ENCODE assay signal across 19 mouse cellular contexts in genomic region chr10:95102981-95103380, GRCm38 (mm10).
"Had no signal": no experiment of that assay in that cellular context is flagged by ENCODE, and none has a peak within 500 bp of the region (broad histone marks: within the 10 kb centered on the region; RNA-seq: fewer than 3 reads in every experiment).

No protein-coding gene starts in this region.

- H3K27me3 ChIP-seq: liver, embryonic 13.5 days; midbrain, embryonic 13.5 days; midbrain, embryonic 15.5 days; neural tube, embryonic 12.5 days; stomach, embryonic 15.5 days had no signal

- H3K4me2 ChIP-seq: liver, embryonic 11.5 days; liver, embryonic 13.5 days; liver, embryonic 15.5 days; lung, embryonic 14.5 days; midbrain, embryonic 11.5 days; midbrain, embryonic 13.5 days; midbrain, embryonic 15.5 days; neural tube, embryonic 12.5 days; stomach, embryonic 15.5 days had no signal

- ATAC-seq: liver, postnatal 0 days; midbrain, embryonic 13.5 days; midbrain, embryonic 15.5 days had no signal

- H3K4me3 ChIP-seq: liver, embryonic 13.5 days; liver, embryonic 15.5 days; megakaryocyte, embryonic 14.5 days; midbrain, embryonic 13.5 days; midbrain, embryonic 15.5 days; neural tube, embryonic 12.5 days; stomach, embryonic 15.5 days had no signal

- H3K36me3 ChIP-seq: liver, embryonic 13.5 days; liver, embryonic 15.5 days; midbrain, embryonic 13.5 days; midbrain, embryonic 15.5 days; neural tube, embryonic 12.5 days; stomach, embryonic 15.5 days had no signal

- DNase-seq: liver, embryonic 13.5 days; liver, postnatal 0 days; lung, embryonic 14.5 days; lung, postnatal 14 days; right cerebral cortex, postnatal 25 days; right cerebral cortex, postnatal 4 days; thymus, adult 2 months; thymus, postnatal 25 days; thymus, postnatal 4 days had no signal

- H3K27ac ChIP-seq: liver, embryonic 13.5 days; liver, embryonic 15.5 days; macrophage; midbrain, embryonic 13.5 days; midbrain, embryonic 15.5 days; neural tube, embryonic 12.5 days; stomach, embryonic 15.5 days; stomach, postnatal 0 days had no signal

- H3K9me3 ChIP-seq: liver, embryonic 13.5 days; liver, embryonic 15.5 days; megakaryocyte, embryonic 14.5 days; midbrain, embryonic 13.5 days; midbrain, embryonic 15.5 days; neural tube, embryonic 12.5 days; stomach, embryonic 15.5 days had no signal

- H3K9ac ChIP-seq: liver, embryonic 13.5 days; liver, embryonic 15.5 days; liver, postnatal 0 days; lung, embryonic 14.5 days; midbrain, embryonic 13.5 days; midbrain, embryonic 15.5 days; neural tube, embryonic 12.5 days; stomach, embryonic 15.5 days had no signal

- H3K4me1 ChIP-seq: liver, embryonic 13.5 days; liver, embryonic 15.5 days; stomach, embryonic 15.5 days had no signal
